ENCODE assay signal across 8 mouse cellular contexts in genomic region chr15:6707936-6708525, GRCm38 (mm10). TPM values are rescaled to one million over a fixed set of nuclear protein-coding genes. Genes with fewer than 3 reads are reported as not detected.
A peak's percentile ranks its signal among the peaks of the same experiment; 100 is the strongest.
DNase-seq lines count a peak whose midpoint lies in the region; ATAC-seq lines count a peak whose summit lies in the region.

Gene Rictor (plus strand): TSS chr15:6708379.

- H3K4me1 ChIP-seq in hindbrain, embryonic 12.5 days, result peaks cover 19% of the 10 kb centered on the region

- H3K9me3 ChIP-seq in hindbrain, embryonic 12.5 days (replicated peaks), result no peaks in the 10 kb centered on the region

- peak within 1 kb of the TSS; percentile 97 for H3K9ac ChIP-seq in hindbrain, embryonic 12.5 days

- 2% methylated on average over 36 of the region's 82 CpGs for WGBS in hindbrain, embryonic 12.5 days

- H3K27ac ChIP-seq in hindbrain, embryonic 12.5 days, result peak within 1 kb of the TSS; percentile 96

- no peaks in the 10 kb centered on the region for H3K36me3 ChIP-seq in hindbrain, embryonic 12.5 days

- peak; percentile 90 for ATAC-seq in hindbrain, embryonic 12.5 days (ENCODE audit: low FRiP score)

- H3K4me2 ChIP-seq in hindbrain, embryonic 12.5 days (replicated peaks), result peak within 1 kb of the TSS; percentile 85

- H3K27me3 ChIP-seq in hindbrain, embryonic 12.5 days, result no peaks in the 10 kb centered on the region

- DNase-seq in Muller cell, postnatal 12 days (ENCODE audit: inconsistent ontology term), result peak; percentile 89
- peak; percentile 73 for DNase-seq in cerebellum, adult 8-10 months
- peak in 1 of 2 experiments; percentile 63 for DNase-seq in frontal cortex, adult 2 months (ENCODE audit: extremely low spot score in 1 of 2, low spot score in 1 of 2)
- peak; percentile 35 for DNase-seq in left cerebral cortex, adult 11 months (ENCODE audit: low spot score)
- DNase-seq in lung, postnatal 4 days, result peak; percentile 88 to 90
- DNase-seq in retina, postnatal 1 day, result peak; percentile 91
- DNase-seq in urinary bladder, adult 18-20 months (ENCODE audit: low spot score in 2 of 2), result peak; percentile 65 to 76

- peak within 1 kb of the TSS; percentile 91 for H3K4me3 ChIP-seq in hindbrain, embryonic 12.5 days

RNA-seq across cellular contexts. Expression of gene Rictor, which starts in this region (rescaled TPM):
- 17.1 and 18.6 TPM in 2 replicates for polyA plus RNA-seq in frontal cortex, adult 2 months (2012; rRNA removed)
- 57.3 and 58.0 TPM in 2 replicates for polyA plus RNA-seq in hindbrain, embryonic 12.5 days (2016; fragmentation: Nextera tagmentation; extraction: Ambion mirVana)
